Mouse (Mus musculus): ENCODE measurements around the gene Comp.
A peak's percentile ranks its signal among the peaks of the same experiment; 100 is the strongest.

Comp gene

DNA sequence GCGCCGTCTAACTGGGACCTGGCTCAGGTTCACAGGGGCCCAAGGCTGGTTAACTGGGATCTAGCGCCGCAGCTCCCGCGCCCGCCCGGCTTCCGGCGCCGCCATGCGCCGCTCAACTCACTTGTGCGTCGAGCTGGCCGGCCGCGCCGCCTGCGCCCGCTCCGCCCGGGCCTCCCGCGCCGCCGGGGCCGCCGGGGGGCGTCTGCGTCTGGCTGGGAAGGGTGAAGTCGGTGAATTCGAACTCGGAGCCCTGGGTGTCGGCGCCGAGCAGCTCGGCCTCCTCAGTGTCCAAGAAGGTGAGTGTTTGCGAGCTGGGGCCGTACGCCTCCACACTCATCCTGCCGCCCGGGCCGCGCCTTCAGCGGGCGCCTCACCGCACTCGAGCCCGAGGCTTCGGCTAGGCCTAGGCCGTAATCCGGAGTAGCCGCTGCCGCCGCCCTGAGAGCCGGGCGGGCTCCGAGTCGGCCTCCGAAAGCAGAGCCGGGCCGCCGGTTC, 20.7 kb upstream of the Comp start:
- no peak for DNase-seq (ENCODE audit: low spot score)

DNA sequence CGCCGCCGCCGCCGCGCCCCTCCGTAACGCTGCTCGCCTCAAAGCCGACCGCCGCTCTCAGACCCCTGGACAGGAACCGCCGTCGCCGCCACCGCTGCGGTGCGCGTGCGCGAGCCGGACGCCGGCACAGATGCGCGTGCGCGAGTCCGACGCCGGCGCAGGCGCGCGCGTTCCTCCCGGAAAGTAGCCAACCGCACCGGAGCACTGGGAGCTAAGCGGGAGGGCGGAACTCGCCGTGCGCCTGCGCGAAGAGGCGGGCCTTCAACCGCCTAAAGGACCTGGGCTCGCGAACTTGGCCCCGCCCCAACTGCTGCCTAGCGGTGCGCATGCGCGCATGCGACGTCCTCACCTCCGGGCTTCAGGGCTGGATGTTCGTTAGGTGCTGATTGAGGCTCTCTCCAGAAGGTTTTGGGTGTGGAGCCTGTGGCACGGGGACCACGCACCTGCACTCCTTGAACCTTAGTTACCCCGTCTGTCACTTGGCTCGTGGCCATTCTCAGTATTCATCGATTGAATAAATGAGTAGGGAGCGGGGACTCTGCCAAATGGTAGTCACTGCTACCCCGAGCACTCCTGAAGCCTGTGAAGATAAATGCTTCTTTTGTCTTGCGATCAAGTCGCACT, 20.1 kb upstream of the Comp start, which contains the start of gene Upf1:
Gene Upf1 (minus strand): TSS at position 85 of the 624 bp plus-strand sequence.
- DNase-seq (ENCODE audit: low spot score) = peak; percentile 98

DNA sequence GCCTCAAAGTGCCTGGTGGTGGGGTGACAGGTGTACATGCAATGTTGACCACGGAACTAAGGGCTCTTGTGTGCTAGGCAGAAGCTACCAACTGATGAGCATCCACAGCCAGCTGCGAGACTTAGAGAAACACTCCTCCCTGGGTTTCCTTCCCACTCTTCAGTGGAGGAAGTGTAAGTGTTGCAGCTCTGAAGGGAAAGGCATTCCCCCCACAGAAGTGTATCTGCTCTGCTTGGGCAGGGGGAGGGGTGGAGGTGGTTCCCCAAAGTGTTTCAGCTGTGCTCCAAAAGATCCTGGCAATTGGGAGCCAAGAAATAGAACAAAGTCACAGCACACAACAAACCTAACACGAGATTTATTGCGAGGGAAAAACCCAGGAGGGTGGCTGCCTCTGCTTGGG, 19.4 kb upstream of the Comp start:
- DNase-seq (ENCODE audit: low spot score) = no peak

DNA sequence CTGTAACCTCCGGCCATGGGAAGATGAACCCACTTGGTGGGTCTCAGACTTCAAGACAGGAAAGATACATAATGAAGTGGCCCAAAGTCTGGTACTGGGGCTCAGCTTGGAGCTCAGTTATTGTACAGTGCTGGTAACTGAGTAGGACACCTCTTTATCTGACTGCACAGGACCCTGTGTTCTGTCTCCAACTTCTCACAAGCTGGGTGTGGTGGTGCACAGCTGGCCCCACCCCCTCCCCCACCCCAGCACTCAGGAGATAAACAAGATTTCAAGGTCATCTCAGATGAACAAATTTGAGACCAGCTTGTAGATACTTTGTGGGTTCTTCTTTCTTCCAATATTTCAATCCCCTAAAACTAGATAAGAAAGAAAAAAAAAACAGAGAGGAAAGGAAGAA, 17.2 kb upstream of the Comp start:
- DNase-seq (ENCODE audit: low spot score) = no peak

DNA sequence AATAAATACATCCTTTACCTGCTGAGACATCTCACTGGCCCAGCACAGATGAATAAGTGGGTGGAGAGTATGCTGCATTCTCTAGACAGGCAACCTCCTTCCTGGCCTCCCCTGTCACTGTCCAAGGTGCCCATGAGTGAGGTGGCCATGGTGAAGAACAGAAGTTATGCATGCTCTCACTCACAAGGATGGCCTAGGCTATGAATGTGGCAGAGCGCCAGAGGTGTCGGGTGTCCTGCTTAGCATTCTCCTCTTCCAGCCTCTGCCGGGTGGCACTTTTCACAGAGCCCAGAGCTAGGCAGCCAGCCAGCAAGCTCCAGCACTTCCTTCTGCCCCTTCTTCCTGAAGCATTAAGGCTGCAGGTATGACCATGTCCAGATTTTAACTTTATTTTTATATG, 13.9 kb upstream of the Comp start:
- no peak for DNase-seq (ENCODE audit: low spot score)

DNA sequence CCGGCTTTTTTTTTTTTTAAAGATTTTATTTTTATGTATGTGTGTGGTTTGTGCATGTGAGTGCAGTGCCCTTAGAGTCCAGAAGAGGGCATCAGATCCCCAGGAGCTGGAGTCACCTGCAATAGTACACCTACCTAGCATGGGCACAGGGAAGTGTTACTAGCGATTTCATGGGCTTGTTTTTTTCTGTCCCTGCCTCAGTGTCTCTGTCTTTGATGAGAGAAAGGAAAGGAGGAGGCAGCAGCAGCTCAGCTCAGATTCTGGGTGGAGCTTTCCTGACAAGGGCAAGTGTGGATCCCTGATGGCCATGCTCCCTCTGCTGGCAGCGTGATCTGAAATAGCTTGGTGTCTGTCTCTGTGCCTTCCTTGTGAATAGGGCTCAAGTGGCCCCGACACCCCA, 12.6 kb upstream of the Comp start:
- no peak for DNase-seq (ENCODE audit: low spot score)

DNA sequence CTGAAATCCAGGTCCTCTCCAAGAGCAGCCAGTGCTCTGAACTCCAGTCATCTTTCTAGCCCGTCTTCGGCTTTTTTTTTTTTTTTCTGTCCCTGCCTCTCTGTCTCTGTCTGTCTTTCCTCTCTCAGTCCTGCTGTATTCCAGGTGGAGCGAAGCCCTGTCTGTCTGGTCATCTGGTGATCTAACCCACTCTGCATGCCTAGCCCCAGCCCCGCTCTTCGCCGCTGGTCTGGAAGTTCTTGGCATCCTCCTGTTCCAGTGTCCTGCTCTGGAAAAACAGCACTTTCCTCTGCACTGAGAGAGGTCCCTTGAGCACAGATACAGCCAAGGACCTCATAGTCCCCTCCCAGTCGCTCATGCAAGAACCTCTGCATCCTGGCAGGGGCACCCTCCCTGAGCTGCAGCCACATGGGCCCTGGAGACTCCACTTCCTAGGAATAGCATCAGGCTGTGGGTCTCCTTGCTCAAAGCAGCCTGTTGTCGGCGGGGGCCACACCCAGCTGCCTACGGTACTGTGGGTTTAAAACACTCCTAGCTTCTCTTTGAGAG, 11.8 kb upstream of the Comp start:
- no peak for DNase-seq (ENCODE audit: low spot score)

DNA sequence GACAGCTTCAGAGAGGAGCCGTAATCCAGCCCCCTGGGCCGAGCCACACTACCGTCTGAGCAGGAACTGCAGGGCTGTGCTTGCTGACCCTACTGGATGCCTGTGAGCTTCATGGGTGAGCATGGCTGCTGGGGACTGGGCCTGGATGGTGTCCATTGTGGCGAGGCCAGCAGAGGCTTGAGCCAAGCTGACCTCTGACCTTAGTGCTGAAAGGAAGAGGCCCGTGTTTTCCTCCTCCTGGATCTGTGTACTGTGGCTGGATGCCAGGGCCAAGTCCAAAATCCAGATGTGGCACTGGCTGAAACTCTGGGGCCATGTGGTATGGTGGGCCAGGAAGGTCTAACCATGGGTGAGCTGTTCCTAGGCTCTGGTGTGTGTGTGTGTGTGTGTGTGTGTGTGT, 9.3 kb upstream of the Comp start:
- DNase-seq (ENCODE audit: low spot score) = no peak

- no peak for DNase-seq (ENCODE audit: low spot score)
Observed at GRCm38 (mm10) chr8:70366588-70366987, 6.8 kb upstream of the Comp start.

GRCm38 (mm10) chr8:70370476-70370875, 2.9 kb upstream of the Comp start:
- no peak for DNase-seq (ENCODE audit: low spot score)

DNA sequence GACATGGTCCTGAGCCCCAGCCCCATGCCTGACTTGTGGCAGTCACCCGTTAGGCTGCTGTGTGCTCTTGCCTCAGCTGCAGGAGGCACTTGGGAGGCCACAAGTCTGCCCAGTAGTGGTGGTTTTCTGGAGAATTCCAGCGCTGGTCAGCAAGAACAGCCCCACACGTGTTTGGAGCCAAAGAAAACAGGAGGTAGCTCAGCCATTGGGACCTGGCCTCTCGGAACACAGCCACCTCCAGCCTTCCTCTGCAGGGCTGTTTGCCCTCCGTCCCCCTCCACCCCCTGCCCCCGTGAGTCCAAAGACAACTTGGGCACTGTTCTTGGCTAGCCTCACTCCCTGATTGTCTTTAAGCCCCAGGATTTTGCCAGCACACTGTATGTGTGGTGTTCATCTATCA, 1.4 kb upstream of the Comp start:
- DNase-seq (ENCODE audit: low spot score) = no peak

- peak; percentile 75 for DNase-seq (ENCODE audit: low spot score)
Observed at GRCm38 (mm10) chr8:70374318-70374927, 1.1 kb downstream of the Comp start.

DNA sequence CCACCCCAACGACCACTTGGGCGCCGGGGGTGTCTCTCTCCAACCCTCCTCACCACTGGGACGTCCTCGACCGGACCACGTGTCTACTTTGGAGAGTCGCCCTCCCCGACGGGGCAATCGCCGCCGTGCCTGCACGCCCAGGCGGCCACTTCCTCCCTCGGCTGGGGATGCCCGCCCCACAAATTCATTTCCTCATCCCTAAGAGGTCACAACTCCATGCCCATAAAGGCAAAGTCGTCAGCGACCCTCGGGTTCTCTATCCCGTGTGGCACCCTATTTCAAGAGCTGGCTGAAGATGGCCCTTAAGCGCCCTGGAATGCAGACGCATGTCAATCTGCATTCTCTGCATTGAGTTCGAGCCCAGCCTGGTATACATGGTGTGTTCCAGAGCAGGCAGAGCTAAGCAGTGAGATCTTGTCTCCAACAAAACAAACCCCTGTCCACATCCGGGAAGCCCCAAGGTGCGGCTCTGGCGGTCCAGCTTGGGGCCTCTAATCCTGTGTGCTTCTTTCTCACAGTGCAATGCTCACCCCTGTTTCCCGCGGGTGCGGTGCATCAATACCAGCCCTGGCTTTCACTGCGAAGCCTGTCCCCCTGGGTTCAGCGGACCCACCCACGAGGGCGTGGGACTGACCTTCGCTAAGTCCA, 2.0 kb downstream of the Comp start:
- DNase-seq (ENCODE audit: low spot score) = no peak

- no peak for DNase-seq (ENCODE audit: low spot score)
Observed at GRCm38 (mm10) chr8:70376275-70376741, 3.0 kb downstream of the Comp start.

- DNase-seq (ENCODE audit: low spot score) = no peak
Observed at GRCm38 (mm10) chr8:70377049-70377448, 3.7 kb downstream of the Comp start.

GRCm38 (mm10) chr8:70380069-70380468, 6.7 kb downstream of the Comp start:
- DNase-seq (ENCODE audit: low spot score) = no peak

GRCm38 (mm10) chr8:70383287-70383686, 9.9 kb downstream of the Comp start:
- no peak for DNase-seq (ENCODE audit: low spot score)

- DNase-seq (ENCODE audit: low spot score) = no peak
Observed at GRCm38 (mm10) chr8:70389678-70390077, 16.3 kb downstream of the Comp start.

DNA sequence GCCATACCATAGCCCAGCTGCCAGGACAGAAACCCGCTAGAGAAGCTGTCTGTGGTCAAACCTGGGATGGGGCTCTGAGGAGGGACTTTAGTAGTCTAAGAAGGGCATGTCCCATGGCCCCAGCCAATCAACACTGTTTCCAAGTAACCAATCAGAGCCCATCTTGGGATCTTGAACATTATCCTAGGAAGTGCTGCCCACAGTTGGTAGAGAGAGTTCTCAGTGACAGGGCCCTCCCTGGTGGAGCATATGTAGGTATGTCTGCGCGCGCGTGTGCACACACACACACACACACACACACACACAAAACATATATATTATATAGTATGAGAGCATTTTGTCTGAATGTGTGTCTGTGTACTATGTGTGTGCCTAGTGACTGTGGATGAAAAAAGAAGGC, 19.7 kb downstream of the Comp start:
- DNase-seq (ENCODE audit: low spot score) = no peak

- no peak for DNase-seq (ENCODE audit: low spot score)
Observed at GRCm38 (mm10) chr8:70394269-70394998, 21.1 kb downstream of the Comp start.

DNA sequence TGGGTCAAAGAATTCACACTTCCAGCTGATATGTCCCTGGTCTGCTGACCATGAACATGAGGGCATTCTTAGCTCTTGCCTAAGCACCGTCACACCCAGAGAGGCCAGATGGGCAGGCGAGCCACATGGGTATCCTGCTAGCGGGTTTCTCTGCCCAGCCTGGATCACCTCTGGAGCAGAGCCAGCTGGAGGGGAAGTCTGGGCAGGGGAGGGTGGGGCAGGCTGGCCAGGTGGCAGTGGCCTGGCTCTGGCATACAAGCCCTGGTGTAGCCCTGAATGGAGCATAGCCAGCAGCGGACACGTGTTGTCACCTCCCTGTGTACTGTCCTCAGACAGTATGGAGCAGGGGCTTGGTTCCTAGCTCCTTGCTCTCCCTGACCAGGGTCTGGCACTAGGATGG, 22.3 kb downstream of the Comp start:
- no peak for DNase-seq (ENCODE audit: low spot score)

DNA sequence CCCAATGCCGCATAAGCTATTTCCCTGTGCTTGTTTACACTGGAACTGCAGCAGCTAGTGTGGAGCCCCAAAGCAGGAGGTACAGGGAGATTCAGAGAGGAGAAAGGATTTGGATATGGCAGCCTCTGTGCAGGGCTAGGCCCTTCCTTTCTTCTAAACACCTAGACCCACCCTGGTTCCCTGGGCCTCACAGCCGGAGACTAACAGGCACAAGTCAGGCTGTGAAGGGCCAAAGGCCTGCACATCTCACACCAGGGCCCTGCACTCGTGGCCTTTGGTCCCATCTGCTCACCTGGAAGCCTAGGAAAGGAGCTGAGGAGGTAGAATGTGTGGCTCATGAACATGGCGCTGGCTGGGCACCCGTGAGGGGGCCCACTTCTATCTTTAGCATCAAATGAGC, 22.8 kb downstream of the Comp start:
- DNase-seq (ENCODE audit: low spot score) = no peak

Data from ovary, adult 18-20 months (tissue).